ENCODE assay signal across 8 mouse cellular contexts in the genomic region with DNA sequence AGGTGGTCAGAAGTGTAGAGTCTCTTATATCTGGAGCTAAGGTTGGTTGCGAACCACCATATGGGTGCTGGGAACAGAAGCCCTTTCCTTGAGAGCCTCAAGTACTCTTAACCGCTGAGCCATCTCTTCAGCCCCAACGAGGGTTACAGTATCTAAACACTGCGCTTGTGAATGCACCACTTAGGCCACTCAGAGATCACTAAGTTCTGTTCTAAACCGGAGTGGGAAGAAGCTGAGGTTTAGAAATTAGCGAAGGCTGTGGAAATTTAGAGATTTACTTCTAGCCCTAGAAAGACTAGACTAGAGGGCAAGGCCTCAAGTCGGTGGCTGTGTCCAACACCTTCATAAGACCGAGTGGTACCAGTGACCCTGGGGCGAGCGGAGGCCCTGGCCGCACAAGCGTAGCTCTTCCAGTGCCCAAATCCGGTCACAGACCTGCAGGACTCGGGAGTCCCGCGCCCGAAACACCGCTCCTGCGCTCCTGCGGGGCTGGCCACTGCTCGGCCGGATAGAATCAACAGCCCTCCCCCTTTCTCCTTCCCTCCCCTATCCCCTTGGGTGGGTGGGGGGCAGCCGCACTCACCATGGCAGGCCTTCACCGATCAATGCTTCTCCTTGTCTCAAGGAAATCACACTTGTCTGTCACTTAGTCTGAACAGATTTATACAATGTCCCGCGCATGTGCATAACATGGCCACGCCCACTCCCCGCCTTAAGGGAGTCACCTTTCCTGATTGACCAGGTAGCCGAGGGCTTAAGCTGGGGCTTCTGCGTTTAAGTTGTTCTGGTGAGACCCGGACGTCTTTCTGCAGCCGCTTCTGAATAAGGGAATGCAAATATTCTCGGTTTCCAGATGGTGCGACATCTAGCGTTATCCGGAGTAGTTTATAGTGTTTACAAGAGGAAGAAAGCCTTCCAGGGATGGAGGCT. TPM values are rescaled to one million over a fixed set of nuclear protein-coding genes. Genes with fewer than 3 reads are reported as not detected.
DNase-seq lines count a peak whose midpoint lies in the region; ATAC-seq and TF ChIP-seq lines count a peak whose summit lies in the region.

No protein-coding gene starts in this region.

- peak; percentile 64 for DNase-seq in MN1 (ENCODE audit: low spot score)
- DNase-seq in cerebellum, adult 18-20 months = peak; percentile 88 to 93
- peak; percentile 89 for DNase-seq in forebrain, postnatal 0 days
- peak; percentile 81 to 84 for DNase-seq in heart, postnatal 36 days
- DNase-seq in layer of hippocampus, adult 18-20 months (ENCODE audit: low spot score in 2 of 2) = peak; percentile 68 to 87
- peak; percentile 83 for DNase-seq in liver, postnatal 0 days
- peak; percentile 16 to 19 for DNase-seq in thymus, postnatal 36 days

- peak overlapping the region; percentile 59 for H3K4me3 ChIP-seq in forebrain, postnatal 0 days (ENCODE audit: low read depth, low read length)
- peak overlapping the region; percentile 49 for H3K4me3 ChIP-seq in liver, postnatal 0 days (ENCODE audit: low read depth, low read length)
- H3K4me3 ChIP-seq in olfactory bulb, adult 2 months (ENCODE audit: insufficient read depth, low read depth, low read length) = peak overlapping the region; percentile 59

- TF ChIP-seq EP300 in liver, postnatal 0 days (IDR thresholded peaks at IDR 0.05; ENCODE audit: low read depth) = no peak

- H3K27ac ChIP-seq in forebrain, postnatal 0 days (ENCODE audit: low read depth, low read length) = peak overlapping the region; percentile 54
- H3K27ac ChIP-seq in liver, postnatal 0 days (ENCODE audit: low read depth) = peak overlapping the region; percentile 72
- H3K27ac ChIP-seq in olfactory bulb, adult 2 months (ENCODE audit: insufficient read depth, low read depth, low read length) = no peak overlapping the region

- no peaks in the 10 kb centered on the region for H3K9me3 ChIP-seq in forebrain, postnatal 0 days (ENCODE audit: low read length)
- H3K9me3 ChIP-seq in liver, postnatal 0 days (ENCODE audit: low read length) = no peaks in the 10 kb centered on the region

- TF ChIP-seq POLR2A in olfactory bulb, adult 2 months (IDR thresholded peaks at IDR 0.05; ENCODE audit: insufficient read depth, low read depth, low read length) = no peak

- 7% methylated on average over 37 of the region's 37 CpGs for WGBS in forebrain, postnatal 0 days
- WGBS in liver, postnatal 0 days (ENCODE audit: insufficient replicate concordance) = 11% methylated on average over 37 of the region's 37 CpGs
- WGBS in olfactory bulb, adult 2 months = 6% methylated on average over 37 of the region's 37 CpGs

- peak overlapping the region; percentile 76 for H3K4me2 ChIP-seq in forebrain, postnatal 0 days (ENCODE audit: low read depth)
- peak overlapping the region; percentile 60 for H3K4me2 ChIP-seq in liver, postnatal 0 days (ENCODE audit: low read depth, low read length)

- ATAC-seq in forebrain, postnatal 0 days = peak; percentile 91
- peak; percentile 80 for ATAC-seq in liver, postnatal 0 days

- no peaks in the 10 kb centered on the region for H3K27me3 ChIP-seq in forebrain, postnatal 0 days (ENCODE audit: insufficient read depth, low read length)
- no peaks in the 10 kb centered on the region for H3K27me3 ChIP-seq in liver, postnatal 0 days (ENCODE audit: insufficient read depth, low read length)

- peak overlapping the region; percentile 80 for H3K9ac ChIP-seq in forebrain, postnatal 0 days
- peak overlapping the region; percentile 62 for H3K9ac ChIP-seq in liver, postnatal 0 days (replicated peaks)

- H3K36me3 ChIP-seq in forebrain, postnatal 0 days (ENCODE audit: insufficient read depth) = no peaks in the 10 kb centered on the region
- H3K36me3 ChIP-seq in liver, postnatal 0 days (replicated peaks; ENCODE audit: insufficient read depth, low read length) = 0 out of 2 replicates have a peak, but pooled peaks cover 4% of the 10 kb centered on the region

- peak; percentile 57 for TF ChIP-seq CTCF in forebrain, postnatal 0 days (IDR thresholded peaks at IDR 0.05; ENCODE audit: low read depth)
- peak; percentile 41 for TF ChIP-seq CTCF in liver, postnatal 0 days (IDR thresholded peaks at IDR 0.05; ENCODE audit: low read depth)
- TF ChIP-seq CTCF in olfactory bulb, adult 2 months (IDR thresholded peaks at IDR 0.05; ENCODE audit: insufficient read depth, low read depth, low read length) = no peak

- no peaks in the 10 kb centered on the region for H3K4me1 ChIP-seq in forebrain, postnatal 0 days (ENCODE audit: insufficient read depth)
- peaks cover 3% of the 10 kb centered on the region; the same call in 1 of the 2 replicates for H3K4me1 ChIP-seq in liver, postnatal 0 days (ENCODE audit: insufficient read depth)
- H3K4me1 ChIP-seq in olfactory bulb, adult 2 months (ENCODE audit: control insufficient read depth, insufficient read depth, low read length) = no peaks in the 10 kb centered on the region; the same call in 1 of the 2 replicates

- intact Hi-C loops in heart, postnatal 36 days (cut with DNase I) = loop anchor here (2.0 kb wide), 1 partner anchor 43 kb away; no protein-coding TSS in a partner anchor

RNA-seq across cellular contexts. Expression of gene Zfp791, which starts 3.6 kb away (rescaled TPM):
- 2.7 and 3.2 TPM in 2 replicates for total RNA-seq in forebrain, postnatal 0 days (2014; rRNA removed)
- 1.5 and 2.4 TPM in 2 replicates for polyA plus RNA-seq in forebrain, postnatal 0 days (2015; fragmentation: Nextera tagmentation; extraction: Ambion mirVana)
- total RNA-seq in heart, postnatal 36 days (2021) = 1 to 10 TPM; 2.0 to 2.4 TPM
- total RNA-seq in layer of hippocampus, adult 18-20 months (2021) = 1 to 10 TPM; 6.7 to 7.2 TPM
- 2.0 and 5.2 TPM in 2 replicates for polyA plus RNA-seq in liver, postnatal 0 days (2015; fragmentation: Nextera tagmentation; extraction: Ambion mirVana)
- not detected in 2 replicates for polyA plus RNA-seq in olfactory bulb, adult 2 months (2012; ENCODE audit: insufficient read depth, insufficient read length, low replicate concordance, missing spikeins)

RNA-seq across cellular contexts. Expression of gene Cks1brt, which starts 32.4 kb away (rescaled TPM):
- not detected in 2 replicates for total RNA-seq in forebrain, postnatal 0 days (2014; rRNA removed)
- polyA plus RNA-seq in forebrain, postnatal 0 days (2015; fragmentation: Nextera tagmentation; extraction: Ambion mirVana) = not detected in 2 replicates
- not detected for total RNA-seq in heart, postnatal 36 days (2021)
- total RNA-seq in layer of hippocampus, adult 18-20 months (2021) = not detected
- polyA plus RNA-seq in liver, postnatal 0 days (2015; fragmentation: Nextera tagmentation; extraction: Ambion mirVana) = not detected in 2 replicates
- not detected in 2 replicates for polyA plus RNA-seq in olfactory bulb, adult 2 months (2012; ENCODE audit: insufficient read depth, insufficient read length, low replicate concordance, missing spikeins)

RNA-seq across cellular contexts. Expression of gene Man2b1, which starts 36.2 kb away (rescaled TPM):
- total RNA-seq in forebrain, postnatal 0 days (2014; rRNA removed) = 24.9 and 28.8 TPM in 2 replicates
- polyA plus RNA-seq in forebrain, postnatal 0 days (2015; fragmentation: Nextera tagmentation; extraction: Ambion mirVana) = 14.8 and 18.0 TPM in 2 replicates
- 10 to 100 TPM; 31.0 to 31.3 TPM for total RNA-seq in heart, postnatal 36 days (2021)
- 10 to 100 TPM; 33.8 to 34.5 TPM for total RNA-seq in layer of hippocampus, adult 18-20 months (2021)
- polyA plus RNA-seq in liver, postnatal 0 days (2015; fragmentation: Nextera tagmentation; extraction: Ambion mirVana) = 42.6 and 44.6 TPM in 2 replicates
- polyA plus RNA-seq in olfactory bulb, adult 2 months (2012; ENCODE audit: insufficient read depth, insufficient read length, low replicate concordance, missing spikeins) = 98.2 TPM in 1 of 2 replicates, not detected in the other

RNA-seq across cellular contexts. Expression of gene Wdr83, which starts 38.2 kb away (rescaled TPM):
- 22.1 and 22.5 TPM in 2 replicates for total RNA-seq in forebrain, postnatal 0 days (2014; rRNA removed)
- polyA plus RNA-seq in forebrain, postnatal 0 days (2015; fragmentation: Nextera tagmentation; extraction: Ambion mirVana) = 35.3 and 37.2 TPM in 2 replicates
- 10 to 100 TPM; 33.3 to 34.2 TPM for total RNA-seq in heart, postnatal 36 days (2021)
- 10 to 100 TPM; 28.1 to 32.3 TPM for total RNA-seq in layer of hippocampus, adult 18-20 months (2021)
- polyA plus RNA-seq in liver, postnatal 0 days (2015; fragmentation: Nextera tagmentation; extraction: Ambion mirVana) = 17.6 and 18.4 TPM in 2 replicates
- not detected in 2 replicates for polyA plus RNA-seq in olfactory bulb, adult 2 months (2012; ENCODE audit: insufficient read depth, insufficient read length, low replicate concordance, missing spikeins)

RNA-seq across cellular contexts. Expression of gene Wdr83os, which starts 38.8 kb away (rescaled TPM):
- total RNA-seq in forebrain, postnatal 0 days (2014; rRNA removed) = 80.8 and 105 TPM in 2 replicates
- polyA plus RNA-seq in forebrain, postnatal 0 days (2015; fragmentation: Nextera tagmentation; extraction: Ambion mirVana) = 171 and 182 TPM in 2 replicates
- total RNA-seq in heart, postnatal 36 days (2021) = 10 to 100 TPM; 37.4 to 42.2 TPM
- 10 to 100 TPM; 60.9 to 65.6 TPM for total RNA-seq in layer of hippocampus, adult 18-20 months (2021)
- 63.5 and 66.8 TPM in 2 replicates for polyA plus RNA-seq in liver, postnatal 0 days (2015; fragmentation: Nextera tagmentation; extraction: Ambion mirVana)
- polyA plus RNA-seq in olfactory bulb, adult 2 months (2012; ENCODE audit: insufficient read depth, insufficient read length, low replicate concordance, missing spikeins) = not detected in 2 replicates

Comparison
In these comparisons a context has a peak if more than half of its experiments do, and no peak if none do; other contexts are left out.
1. DNase-seq: peak in every context shown above with its lines; median percentile 90 in cerebellum, adult 18-20 months; 89 in forebrain, postnatal 0 days; 83 in liver, postnatal 0 days; 82 in heart, postnatal 36 days; 78 in layer of hippocampus, adult 18-20 months; 64 in MN1; 18 in thymus, postnatal 36 days.